Mouse (Mus musculus): ENCODE measurements around the gene Cd33.

DNA sequence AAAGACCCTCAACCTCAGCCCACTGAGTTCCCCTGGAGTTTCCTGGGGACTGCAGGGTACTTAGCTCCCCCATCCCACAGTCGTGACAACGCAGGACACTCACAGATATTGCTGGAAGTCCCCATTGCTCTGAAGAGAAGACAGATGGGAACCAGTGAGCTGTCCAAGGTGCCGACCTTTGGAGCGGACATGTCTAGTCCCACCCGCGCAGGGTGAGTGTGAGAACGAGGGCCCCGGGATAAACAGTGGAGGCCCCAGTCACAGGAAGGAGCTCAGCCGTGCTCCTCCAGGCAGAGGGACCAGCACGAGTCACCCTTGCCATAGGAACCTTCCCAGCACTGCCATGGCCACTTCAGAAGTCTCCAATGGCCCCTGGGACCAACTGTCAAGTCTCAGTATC, 61.0 kb downstream of the Cd33 start:
- TF ChIP-seq CTCF (IDR thresholded peaks at IDR 0.05) (no peak), EP300 (IDR thresholded peaks at IDR 0.05) (no peak)
